Mouse (Mus musculus) gastrocnemius, postnatal 14 days (tissue): Measurements from ENCODE around the gene Eml2. TPM values are rescaled to one million over a fixed set of nuclear protein-coding genes. Genes with fewer than 3 reads are reported as not detected.
"Not testable (repeated sequence)": the region's sequence is repeated elsewhere in the genome, so short reads cannot be mapped to it uniquely, and the experiment has no call there.

Experiments
- DNase-seq: peaks from one replicate; pipeline ENCODE4 v3.0.0; 2021; ENCODE audit warnings: mixed read lengths
- intact Hi-C: fragments of 180-260 bp; cut with DNase I; formaldehyde crosslinking; loops from one replicate; pipeline ENCODE4 v1.15.1; 2025; ENCODE audit warnings: low total_unique reads
- long read RNA-seq, 2 experiments: library from polyadenylated mRNA; stranded (forward); transcript quantifications; one replicate each; pipeline ENCODE4 v2.0.0; 2021
- total RNA-seq, 2 experiments: library from RNA; stranded (reverse); gene quantifications; 2 replicates each; pipeline ENCODE4 v1.2.3; 2021

Gene Eml2
- total RNA-seq = 10 to 100 TPM; 12.1 to 14.2 TPM
- long read RNA-seq, experiment 1, partial matches to known transcripts = 0 of 1 reads
- long read RNA-seq, experiment 1, other reads (novel, unspliced or antisense) = 1 of 1 reads
- long read RNA-seq, experiment 2 = 0 reads

GRCm38 (mm10) chr7:19175708-19176515 lies at the start of gene Eml2:
Gene Eml2 (plus strand): TSS chr7:19176421.
- intact Hi-C loops = loop anchor here (5.0 kb wide), 1 partner anchor 36 kb away; the partner anchor contains the start of gene Gpr4

GRCm38 (mm10) chr7:19127744-19128143 lies 48.5 kb upstream of the Eml2 start:
- intact Hi-C loops = no loop called here

More at GRCm38 (mm10) chr7:19175708-19176515, at the start of gene Eml2:
- peak; percentile 59 for DNase-seq

GRCm38 (mm10) chr7:19129396-19129795 lies 46.8 kb upstream of the Eml2 start:
- no peak for DNase-seq
- intact Hi-C loops = no loop called here

More at GRCm38 (mm10) chr7:19127744-19128143, 48.5 kb upstream of the Eml2 start:
- DNase-seq = no peak

- DNase-seq = no peak
- intact Hi-C loops = no loop called here
Measured at GRCm38 (mm10) chr7:19130657-19131056, 45.6 kb upstream of the Eml2 start.

- intact Hi-C loops = no loop called here
- peak; percentile 99 for DNase-seq
Measured at GRCm38 (mm10) chr7:19131324-19131848, 44.8 kb upstream of the Eml2 start.

GRCm38 (mm10) chr7:19136168-19136567 lies 40.1 kb upstream of the Eml2 start:
- intact Hi-C loops = no loop called here
- DNase-seq = no peak

GRCm38 (mm10) chr7:19136673-19137334 lies 39.4 kb upstream of the Eml2 start:
- intact Hi-C loops = no loop called here
- no peak for DNase-seq

GRCm38 (mm10) chr7:19137380-19137779 lies 38.8 kb upstream of the Eml2 start:
- intact Hi-C loops = no loop called here
- DNase-seq = peak; percentile 59

GRCm38 (mm10) chr7:19146793-19147192 lies 29.4 kb upstream of the Eml2 start:
- intact Hi-C loops = no loop called here
- DNase-seq = no peak

GRCm38 (mm10) chr7:19147497-19148045 lies 28.6 kb upstream of the Eml2 start:
- intact Hi-C loops = no loop called here
- DNase-seq = no peak

- intact Hi-C loops = no loop called here
- DNase-seq = no peak
Measured at GRCm38 (mm10) chr7:19148180-19148874, 27.9 kb upstream of the Eml2 start.

- intact Hi-C loops = no loop called here
- peak; percentile 99 for DNase-seq
Measured at GRCm38 (mm10) chr7:19148875-19149541, 27.2 kb upstream of the Eml2 start, which contains the start of gene Qpctl. Gene Qpctl (minus strand): TSS chr7:19149291.

GRCm38 (mm10) chr7:19149626-19150025 lies 26.6 kb upstream of the Eml2 start, which contains the start of gene Snrpd2:
Gene Snrpd2 (plus strand): TSS chr7:19149722.
- DNase-seq = peak; percentile 97
- intact Hi-C loops = no loop called here

GRCm38 (mm10) chr7:19151121-19151520 lies 25.1 kb upstream of the Eml2 start:
- DNase-seq, intact Hi-C loops: not testable (repeated sequence)

GRCm38 (mm10) chr7:19154796-19155195 lies 21.4 kb upstream of the Eml2 start:
- no peak for DNase-seq
- intact Hi-C loops = no loop called here

GRCm38 (mm10) chr7:19155825-19156475 lies 20.3 kb upstream of the Eml2 start:
- intact Hi-C loops = no loop called here
- DNase-seq = no peak

- intact Hi-C loops = no loop called here
- peak; percentile 89 for DNase-seq
Measured at GRCm38 (mm10) chr7:19157160-19157800, 18.9 kb upstream of the Eml2 start.

- intact Hi-C loops = no loop called here
Measured at GRCm38 (mm10) chr7:19158601-19159000, 17.6 kb upstream of the Eml2 start.

More at GRCm38 (mm10) chr7:19158601-19159000, 17.6 kb upstream of the Eml2 start:
- DNase-seq = no peak
